Mouse (Mus musculus) heart, postnatal 0 days (tissue): ENCODE measurements around the gene Acsf2.

Experiments
- CTCF ChIP-seq: IDR thresholded peaks from 2 replicates; pipeline ENCODE4 v1.5.1; 2016; ENCODE audit warnings: antibody characterized with exemption, control low read depth, low read depth
- EP300 ChIP-seq: IDR thresholded peaks from 2 replicates; pipeline ENCODE4 v1.6.1; 2016; ENCODE audit warnings: antibody characterized with exemption, low read depth

GRCm38 (mm10) chr11:94629199-94629883 lies 27.7 kb upstream of the Acsf2 start, which contains the start of gene Lrrc59:
- peak; percentile 97 for TF ChIP-seq CTCF
- no peak for TF ChIP-seq EP300
